Mouse (Mus musculus) liver, embryonic 16.5 days (tissue): ENCODE data around the gene Avl9. TPM values are rescaled to one million over a fixed set of nuclear protein-coding genes. Genes with fewer than 3 reads are reported as not detected.

ENCODE experiments used
- ATAC-seq: fragments of 200-750 bp; cut with Nextera tagmentation; 2 replicates; pipeline ENCODE4 v1.8.0; 2017; ENCODE audit warnings: low read depth, mild to moderate bottlenecking, moderate number of reproducible peaks, moderate library complexity
- H3K27ac ChIP-seq: fragments of 300-500 bp; sonication (generic); 2 replicates; pipeline ENCODE4 v1.5.1; 2014; ENCODE audit warnings: mild to moderate bottlenecking, low read length
- H3K27me3 ChIP-seq: fragments of 300-500 bp; sonication (generic); 2 replicates; pipeline ENCODE4 v1.6.1; 2014; ENCODE audit warnings: low read depth, low read length, mixed read lengths; ENCODE audit not compliant: control insufficient read depth, insufficient read depth
- H3K36me3 ChIP-seq: fragments of 300-500 bp; sonication (generic); 2 replicates; pipeline ENCODE4 v1.6.1; 2014; ENCODE audit warnings: mild to moderate bottlenecking; ENCODE audit not compliant: control insufficient read depth, insufficient read depth
- H3K4me1 ChIP-seq: fragments of 300-500 bp; sonication (generic); 2 replicates; pipeline ENCODE4 v1.6.1; 2014; ENCODE audit warnings: low read depth, low read length, mixed read lengths; ENCODE audit not compliant: control insufficient read depth
- H3K4me2 ChIP-seq: fragments of 300-500 bp; sonication (generic); 2 replicates; pipeline ENCODE4 v1.6.1; 2014; ENCODE audit warnings: low read depth, low read length, mixed read lengths
- H3K4me3 ChIP-seq: fragments of 300-500 bp; sonication (generic); 2 replicates; pipeline ENCODE4 v1.5.1; 2014; ENCODE audit warnings: low read depth, mild to moderate bottlenecking, low read length
- H3K9ac ChIP-seq: fragments of 300-500 bp; sonication (generic); 2 replicates; pipeline ENCODE4 v1.6.1; 2014; ENCODE audit warnings: low read depth, low read length
- H3K9me3 ChIP-seq: fragments of 300-500 bp; sonication (generic); replicated peaks from 2 replicates; pipeline ENCODE4 v1.6.1; 2016; ENCODE audit warnings: low read length; ENCODE audit not compliant: control insufficient read depth
- whole genome bisulfite sequencing: fragments of 180-500 bp; shearing (Covaris S2); extraction: QIAGEN DNeasy Blood & Tissue Kit; methylation state at CpG from one replicate; pipeline ENCODE4 v1.1.7; 2014; ENCODE audit not compliant: insufficient replicate concordance; 5-methylcytosine and 5-hydroxymethylcytosine counted together
- polyA plus RNA-seq: library from polyadenylated mRNA; unstranded; fragments of >200 nt; fragmentation: Nextera tagmentation; extraction: Ambion mirVana; gene quantifications from 2 replicates; pipeline ENCODE4 v1.2.1, GENCODE M21; 2015

Avl9 gene
- polyA plus RNA-seq, 1 experiment from 2014 or later, result 3.6 TPM

GRCm38 (mm10) chr6:56798152-56798465 is 83.4 kb downstream of the Avl9 start:
- ATAC-seq, result no peak
- Histone ChIP-seq H3K36me3 (no peaks in the 10 kb centered on the region), H3K9me3 (no peaks in the 10 kb centered on the region), H3K4me1 (peaks cover 27% of the 10 kb centered on the region), H3K27me3 (no peaks in the 10 kb centered on the region), H3K4me3 (peak overlapping the region; percentile 89), H3K9ac (peak overlapping the region; percentile 95), H3K4me2 (peak overlapping the region; percentile 93), H3K27ac (peak overlapping the region; percentile 99)
- WGBS, result 6% methylated on average over 8 of the region's 8 CpGs

- H3K36me3 ChIP-seq, result no peaks in the 10 kb centered on the region
- WGBS, result 81% methylated on average over 4 of the region's 4 CpGs
- no peak overlapping the region for H3K4me2 ChIP-seq
- no peak overlapping the region for H3K4me3 ChIP-seq
- no peak for ATAC-seq
- peaks cover 2% of the 10 kb centered on the region; the same call in 1 of the 2 replicates for H3K27me3 ChIP-seq
- no peak overlapping the region for H3K27ac ChIP-seq
- H3K9me3 ChIP-seq, result no peaks in the 10 kb centered on the region
- H3K4me1 ChIP-seq, result no peaks in the 10 kb centered on the region
- no peak overlapping the region for H3K9ac ChIP-seq
These were observed 90.3 kb downstream of the Avl9 start for GRCm38 (mm10) chr6:56805026-56805425.

DNA sequence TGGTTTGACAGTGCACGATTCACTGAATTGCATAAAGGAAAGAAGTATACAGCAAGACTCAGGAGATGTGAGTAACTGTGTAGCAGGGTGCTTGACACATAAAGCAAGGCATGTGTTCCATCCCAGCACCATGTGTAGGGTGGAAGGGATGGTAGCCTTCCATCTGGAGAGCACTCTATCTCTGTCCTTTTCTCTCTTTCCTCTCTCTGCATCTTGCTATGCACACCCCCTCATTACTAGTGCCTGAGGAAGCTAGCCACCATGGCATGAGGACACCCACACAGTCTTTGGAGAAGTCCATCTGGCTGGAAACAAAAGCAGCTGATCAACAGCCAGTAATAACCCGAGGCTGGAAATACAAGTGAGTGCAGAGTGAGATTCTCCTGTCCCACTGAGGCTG is 91.5 kb downstream of the Avl9 start:
- 43% methylated on average over 2 of the region's 2 CpGs for WGBS
- Histone ChIP-seq H3K27ac (no peak overlapping the region), H3K4me3 (no peak overlapping the region), H3K36me3 (no peaks in the 10 kb centered on the region), H3K4me1 (no peaks in the 10 kb centered on the region), H3K4me2 (no peak overlapping the region), H3K27me3 (peaks cover 2% of the 10 kb centered on the region; the same call in 1 of the 2 replicates), H3K9ac (no peak overlapping the region), H3K9me3 (no peaks in the 10 kb centered on the region)
- no peak for ATAC-seq

- Histone ChIP-seq H3K36me3 (no peaks in the 10 kb centered on the region), H3K4me1 (no peaks in the 10 kb centered on the region), H3K9me3 (no peaks in the 10 kb centered on the region), H3K27ac (no peak overlapping the region), H3K4me3 (no peak overlapping the region), H3K27me3 (peaks cover 2% of the 10 kb centered on the region; the same call in 1 of the 2 replicates), H3K4me2 (no peak overlapping the region), H3K9ac (no peak overlapping the region)
- 15% methylated on average over 3 of the region's 3 CpGs for WGBS
- peak; percentile 64; the same call in 1 of the 2 replicates for ATAC-seq
These were observed 94.0 kb downstream of the Avl9 start for GRCm38 (mm10) chr6:56808656-56809055.

Other genes starting within 250 kb of the Avl9 start
- 0.44 and 0.71 TPM in 2 replicates for gene Pde1c, start 145.8 kb upstream of the Avl9 start, polyA plus RNA-seq
- gene Lsm5, start 10.2 kb upstream of the Avl9 start, polyA plus RNA-seq, result 47.7 and 60.1 TPM in 2 replicates
- 14.6 and 15.1 TPM in 2 replicates for gene Kbtbd2, start 82.9 kb downstream of the Avl9 start, polyA plus RNA-seq
- gene Fkbp9, start 117.2 kb downstream of the Avl9 start, polyA plus RNA-seq, result 22.1 and 23.9 TPM in 2 replicates
- 240 and 242 TPM in 2 replicates for gene Nt5c3, start 209.0 kb downstream of the Avl9 start, polyA plus RNA-seq
- gene Vmn1r4, start 209.1 kb downstream of the Avl9 start, polyA plus RNA-seq, result 0.15 and 0.18 TPM in 2 replicates